Mouse (Mus musculus): Measurements from ENCODE around the gene Klk9.

Gene Klk9

DNA sequence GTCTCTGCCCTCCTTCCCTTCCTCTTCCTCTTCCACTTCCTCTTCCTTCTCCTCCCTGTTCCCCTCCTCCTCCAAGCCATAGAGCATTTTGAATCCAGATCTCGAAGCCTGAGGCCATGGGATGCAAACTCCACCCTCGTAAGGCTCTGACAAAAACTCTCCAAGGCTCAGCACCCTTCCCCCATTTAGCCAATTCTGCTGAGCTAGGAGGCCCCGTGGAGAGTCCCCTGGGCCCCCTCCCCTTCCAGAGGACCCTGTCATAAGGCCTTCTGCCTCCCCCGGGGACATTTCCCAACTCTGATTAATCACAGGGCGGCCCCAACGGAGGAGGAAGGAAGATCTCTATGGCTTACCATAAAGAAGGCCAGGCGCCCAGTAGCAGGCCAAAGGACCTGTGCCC is at the start of gene Klk9:
Klk9 (plus strand) TSS at position 301 of the 400 bp plus-strand sequence.
- DNase-seq, result no peak

DNA sequence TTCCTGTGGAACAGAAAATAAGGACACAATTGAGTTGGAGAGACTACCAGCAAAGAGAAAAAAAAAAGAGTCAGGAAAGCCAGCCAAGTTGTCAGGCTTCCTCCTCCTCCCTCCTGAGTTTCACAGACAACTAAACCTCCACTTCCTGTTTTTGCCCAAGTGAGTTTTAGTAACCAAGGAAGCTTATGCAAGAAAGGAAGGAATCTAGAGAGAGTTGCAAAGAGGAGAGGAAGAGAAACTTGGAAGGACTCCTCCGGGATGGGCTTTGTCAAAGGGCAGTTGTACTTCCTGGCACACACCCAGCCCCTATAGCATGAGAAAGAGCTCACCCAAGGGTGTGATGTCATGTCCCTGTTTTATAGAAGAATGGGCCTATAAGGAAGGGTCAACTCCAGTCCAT is 43.9 kb upstream of the Klk9 start:
- DNase-seq, result no peak

DNA sequence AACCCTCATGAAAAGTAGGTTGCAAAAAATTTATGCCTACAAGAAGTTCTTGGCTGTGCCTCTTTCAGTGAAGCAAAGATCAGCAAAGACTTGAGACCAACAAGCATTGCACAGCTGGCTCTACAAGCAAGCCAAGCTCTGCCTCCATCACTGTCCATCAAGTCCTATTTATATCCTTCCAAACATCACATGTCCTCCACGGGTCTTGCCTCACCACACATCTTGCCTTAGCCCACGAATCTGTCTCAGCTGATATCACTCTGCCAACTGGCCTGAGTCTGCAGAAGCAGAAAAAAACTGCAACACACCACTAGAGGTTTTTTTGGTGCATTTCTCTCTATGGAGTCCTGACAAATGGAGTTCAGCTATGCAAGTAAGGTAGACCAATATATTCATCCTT is 38.9 kb upstream of the Klk9 start:
- no peak for DNase-seq

DNA sequence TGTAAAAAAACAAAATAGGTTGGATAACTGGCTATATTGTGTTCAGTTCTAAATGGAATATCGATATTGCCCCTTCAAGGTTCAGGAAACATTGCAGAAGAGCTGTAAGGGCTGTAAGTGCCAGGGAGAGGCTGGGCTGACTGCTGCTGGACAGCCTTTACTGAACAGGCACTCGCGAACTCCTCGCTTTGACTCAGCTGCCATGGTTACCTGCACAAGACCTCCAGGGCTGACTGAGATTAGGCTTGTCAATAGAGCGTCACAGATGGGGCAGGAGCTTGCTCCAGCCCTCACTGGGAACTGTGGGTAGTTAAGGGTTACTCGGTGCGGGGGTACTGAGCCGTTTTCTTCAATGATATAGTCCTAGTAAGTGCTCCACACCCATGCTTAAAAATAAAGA is 25.2 kb upstream of the Klk9 start:
- no peak for DNase-seq

DNA sequence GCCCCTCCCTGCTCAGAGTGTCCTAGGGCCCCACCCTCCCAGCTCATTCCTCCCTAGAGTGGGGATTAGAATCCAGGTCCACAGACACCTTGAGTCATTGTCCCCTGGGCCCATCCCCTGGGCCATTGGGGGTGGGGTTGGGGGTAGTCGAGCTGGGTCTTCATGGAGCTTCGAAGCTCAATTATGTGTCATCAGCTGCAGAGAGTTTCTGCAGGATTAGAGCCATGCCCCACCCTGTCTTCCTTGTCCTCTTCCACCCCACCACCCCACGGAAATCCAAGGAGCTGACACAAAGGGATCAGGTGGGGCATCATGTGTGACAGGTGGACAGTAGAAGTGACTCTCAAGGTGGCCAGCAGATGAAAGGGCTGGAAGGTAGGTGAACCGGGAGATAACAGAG is 23.1 kb upstream of the Klk9 start, which contains the start of gene Klk12:
Klk12 (plus strand) TSS at position 301 of the 400 bp plus-strand sequence.
- no peak for DNase-seq

DNA sequence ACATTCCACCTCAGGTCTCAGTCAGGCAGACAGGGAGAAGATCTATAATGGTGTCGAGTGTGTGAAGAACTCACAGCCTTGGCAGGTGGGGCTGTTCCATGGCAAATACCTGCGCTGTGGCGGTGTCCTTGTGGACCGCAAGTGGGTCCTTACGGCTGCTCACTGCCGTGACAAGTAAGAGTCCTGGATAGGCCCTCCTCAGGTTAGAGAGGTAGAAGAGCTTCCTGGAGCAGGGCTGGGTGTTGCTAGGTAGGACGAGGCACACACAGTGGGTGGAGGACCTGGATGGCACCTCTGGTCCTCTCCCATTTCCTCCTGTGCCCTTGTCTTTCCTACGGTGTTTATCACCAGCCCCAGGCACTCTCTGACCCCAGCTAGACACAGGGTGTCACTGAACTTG is 22.1 kb upstream of the Klk9 start:
- no peak for DNase-seq

DNA sequence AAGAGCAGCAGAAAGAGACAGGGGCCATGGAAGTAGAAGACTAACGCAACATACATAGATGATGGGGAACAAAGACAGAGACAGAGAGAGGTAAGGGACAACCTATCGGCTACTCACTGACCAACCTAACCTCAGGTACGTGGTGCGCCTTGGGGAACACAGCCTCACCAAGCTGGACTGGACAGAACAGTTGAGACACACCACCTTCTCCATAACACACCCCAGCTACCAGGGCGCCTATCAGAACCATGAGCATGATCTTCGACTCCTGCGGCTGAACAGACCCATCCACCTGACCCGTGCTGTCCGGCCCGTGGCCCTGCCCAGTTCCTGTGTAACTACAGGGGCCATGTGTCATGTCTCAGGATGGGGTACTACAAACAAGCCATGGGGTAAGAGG is 21.0 kb upstream of the Klk9 start:
- DNase-seq, result no peak

DNA sequence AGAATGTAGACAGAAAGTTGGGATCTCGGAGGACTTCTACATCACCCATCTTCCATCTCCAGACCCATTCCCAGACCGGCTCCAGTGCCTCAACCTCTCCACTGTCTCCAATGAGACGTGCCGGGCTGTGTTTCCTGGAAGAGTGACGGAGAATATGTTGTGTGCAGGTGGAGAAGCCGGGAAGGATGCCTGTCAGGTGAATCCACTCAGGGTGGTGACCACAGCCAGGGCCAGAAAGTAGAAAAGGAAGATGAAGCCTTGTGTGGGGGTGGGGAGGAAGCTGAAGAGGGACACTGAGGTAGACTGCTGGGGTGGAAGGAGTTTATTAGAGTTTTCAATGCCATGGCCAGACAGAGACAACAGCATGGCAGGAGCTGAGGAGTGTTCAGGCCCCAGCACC is 19.8 kb upstream of the Klk9 start:
- DNase-seq, result no peak

DNA sequence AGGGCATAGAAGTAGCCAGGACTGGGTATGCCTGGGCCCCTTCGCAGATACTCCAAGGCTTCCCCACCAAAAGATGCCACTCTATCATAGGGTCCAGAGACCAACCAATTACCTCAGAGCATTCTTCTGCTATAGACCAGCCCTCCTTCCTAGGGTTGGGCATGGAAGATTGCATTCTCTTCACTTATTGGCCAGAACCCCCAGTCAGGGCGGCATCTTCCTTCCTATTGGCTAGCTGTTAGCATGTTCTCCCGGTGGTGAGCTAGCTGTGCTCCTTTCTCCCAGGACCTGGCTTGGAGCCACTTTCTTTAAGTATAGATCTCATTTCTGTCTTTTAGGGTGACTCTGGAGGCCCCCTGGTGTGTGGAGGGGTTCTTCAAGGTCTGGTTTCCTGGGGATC is 18.8 kb upstream of the Klk9 start:
- DNase-seq, result no peak

DNA sequence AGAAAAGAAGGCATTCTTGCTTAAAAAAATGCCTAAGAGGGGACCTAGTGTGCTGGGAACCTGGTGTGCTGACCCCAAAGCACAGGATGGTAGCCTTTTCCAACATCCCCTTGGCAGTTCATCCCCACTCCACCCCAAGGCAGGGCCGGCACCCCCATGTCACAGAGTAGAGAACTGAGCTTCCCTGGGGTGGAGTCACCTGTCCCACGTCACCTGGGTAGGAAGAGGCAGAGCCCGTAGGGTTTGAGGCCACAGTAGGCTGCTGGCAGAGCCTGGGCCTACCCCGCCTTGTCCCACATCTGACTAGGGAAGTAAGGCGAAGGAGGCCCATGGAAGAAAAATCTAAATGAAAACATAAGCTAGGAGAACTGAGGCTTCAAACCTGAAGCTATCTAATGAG is 17.3 kb upstream of the Klk9 start, which contains the start of gene Klk11:
Klk11 (plus strand) TSS at position 241 of the 400 bp plus-strand sequence.
- no peak for DNase-seq

DNA sequence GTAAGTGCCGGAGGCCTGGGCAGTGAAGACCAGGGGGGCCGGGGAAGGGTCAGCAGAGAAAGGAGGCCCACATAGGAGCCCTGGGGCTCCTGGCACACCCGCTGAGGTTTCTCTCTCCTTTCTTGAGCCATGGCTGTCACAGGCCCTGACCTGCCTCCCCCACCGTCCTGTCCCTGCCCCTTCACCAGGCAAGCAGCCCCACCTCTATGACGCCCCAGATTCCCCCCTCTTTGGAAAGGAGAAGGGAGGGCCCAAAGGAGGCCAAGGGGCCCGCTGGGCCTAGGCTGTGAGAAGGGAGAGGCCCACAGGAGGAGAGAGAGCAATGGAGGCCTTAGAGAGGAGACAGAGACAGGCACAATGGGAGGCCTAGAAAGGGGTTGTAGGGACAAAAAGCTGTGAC is 16.9 kb upstream of the Klk9 start:
- no peak for DNase-seq

DNA sequence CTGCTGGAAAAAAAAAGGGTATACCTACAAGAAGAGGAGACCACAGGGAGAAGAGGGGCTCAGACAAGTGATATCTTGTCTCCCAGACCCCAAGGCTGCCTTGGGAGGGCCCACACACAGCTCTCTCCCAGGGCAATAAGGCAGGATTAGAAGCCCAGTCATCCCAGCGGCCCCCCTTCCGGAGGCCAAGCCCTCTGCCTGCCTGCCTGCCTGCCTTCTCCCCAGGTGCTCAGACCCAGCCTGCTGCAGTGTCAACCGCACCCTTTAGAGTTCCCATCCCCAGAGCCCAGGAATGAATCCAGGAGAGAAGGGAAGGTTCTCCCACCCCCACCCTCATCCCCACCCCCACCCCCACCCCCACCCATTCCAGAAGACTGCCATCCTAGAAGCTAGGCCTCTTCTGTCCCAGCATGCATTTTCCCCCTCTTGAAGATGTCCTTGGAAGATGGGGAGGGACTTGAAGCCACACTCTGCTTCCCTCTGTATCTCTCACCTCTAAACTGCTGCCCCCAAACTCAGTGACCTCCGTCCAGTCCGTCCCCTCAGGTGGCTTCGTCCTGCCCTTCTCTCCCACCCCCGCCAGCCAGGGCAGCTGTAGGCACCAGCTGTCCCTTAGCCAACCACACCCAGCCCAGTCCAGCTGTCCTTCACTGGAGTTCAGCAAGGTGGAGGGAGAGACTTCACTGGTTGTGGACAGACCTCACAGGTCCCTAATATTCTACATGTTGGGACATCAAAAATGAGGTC is 16.2 kb upstream of the Klk9 start:
- DNase-seq, result no peak

DNA sequence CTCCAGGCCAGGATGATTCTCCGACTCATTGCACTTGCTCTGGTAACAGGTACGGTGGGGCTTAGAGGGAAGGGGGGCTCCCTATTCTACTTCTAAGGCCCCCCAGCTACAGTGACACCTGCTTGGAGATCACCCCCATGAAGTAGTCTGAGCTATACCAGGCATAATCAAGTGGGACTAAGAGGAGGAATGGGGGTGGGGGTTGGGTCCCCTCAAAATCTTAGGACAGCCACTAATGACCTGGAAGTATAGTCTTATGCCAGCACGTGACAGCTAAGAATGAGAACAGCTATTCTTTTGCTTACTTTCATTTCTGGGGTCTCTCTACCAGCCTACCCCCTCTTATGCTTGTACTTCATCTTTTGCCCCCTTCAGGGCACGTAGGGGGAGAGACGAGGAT is 15.2 kb upstream of the Klk9 start:
- DNase-seq, result no peak

DNA sequence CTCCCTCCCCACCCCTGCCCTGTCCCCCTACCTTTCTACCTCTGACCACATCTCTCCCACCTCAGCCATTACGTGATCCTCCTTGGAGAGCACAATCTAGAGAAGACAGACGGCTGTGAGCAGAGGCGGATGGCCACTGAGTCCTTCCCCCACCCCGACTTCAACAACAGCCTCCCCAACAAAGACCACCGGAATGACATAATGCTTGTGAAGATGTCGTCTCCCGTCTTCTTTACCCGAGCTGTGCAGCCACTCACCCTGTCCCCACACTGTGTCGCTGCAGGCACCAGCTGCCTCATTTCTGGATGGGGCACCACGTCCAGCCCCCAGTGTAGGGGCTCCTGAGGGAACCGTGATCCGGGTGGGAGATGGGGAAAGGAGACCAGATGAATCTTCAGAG is 14.3 kb upstream of the Klk9 start:
- no peak for DNase-seq

DNA sequence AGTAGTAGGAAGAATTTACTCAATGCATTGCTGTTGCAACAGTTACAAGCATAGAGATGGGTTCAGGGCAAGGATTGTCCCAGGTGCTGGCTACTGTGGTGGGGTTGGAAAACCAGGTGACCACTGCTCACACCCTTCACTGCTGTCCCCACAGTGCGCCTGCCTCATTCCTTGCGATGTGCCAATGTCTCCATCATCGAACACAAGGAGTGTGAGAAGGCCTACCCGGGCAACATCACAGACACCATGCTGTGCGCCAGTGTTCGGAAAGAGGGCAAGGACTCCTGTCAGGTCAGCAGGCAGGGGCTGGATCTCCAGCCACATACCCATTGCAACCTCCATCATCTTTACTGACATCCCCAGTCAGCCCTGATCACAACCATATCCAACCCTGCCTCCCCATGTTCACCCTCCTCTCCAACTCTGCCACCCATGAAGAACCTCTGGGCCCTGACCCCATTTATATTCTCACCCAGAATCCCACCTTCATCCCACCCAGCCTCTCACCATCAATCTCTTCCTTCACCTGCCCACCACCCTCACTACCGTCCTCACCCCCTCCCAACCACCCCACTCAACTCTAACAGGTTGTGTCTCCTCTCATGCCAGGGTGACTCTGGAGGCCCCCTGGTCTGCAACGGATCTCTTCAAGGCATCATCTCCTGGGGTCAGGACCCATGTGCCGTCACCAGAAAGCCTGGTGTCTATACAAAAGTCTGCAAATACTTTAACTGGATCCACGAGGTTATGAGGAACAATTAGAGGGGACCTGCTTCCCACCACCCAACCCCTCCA is 13.3 kb upstream of the Klk9 start:
- DNase-seq, result no peak

DNA sequence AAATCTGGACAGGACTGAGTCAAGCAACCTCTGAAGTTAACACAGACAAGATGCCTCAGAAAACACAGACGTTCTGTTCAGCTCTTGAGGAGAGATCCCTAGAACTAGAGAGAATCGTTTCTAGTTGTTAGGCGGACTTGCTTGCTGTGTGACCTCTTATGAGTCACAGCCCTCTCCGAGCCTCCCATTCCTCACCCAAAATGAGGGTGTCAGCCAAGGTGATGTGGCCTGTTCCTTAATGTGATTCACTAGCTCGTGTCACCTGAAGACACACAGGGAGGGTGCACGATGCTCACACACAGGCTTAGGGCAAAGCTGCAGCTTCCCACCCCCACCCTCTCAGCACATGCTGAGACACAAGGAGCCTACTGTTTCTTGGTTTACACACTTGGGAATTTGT is 11.4 kb upstream of the Klk9 start:
- DNase-seq, result no peak

DNA sequence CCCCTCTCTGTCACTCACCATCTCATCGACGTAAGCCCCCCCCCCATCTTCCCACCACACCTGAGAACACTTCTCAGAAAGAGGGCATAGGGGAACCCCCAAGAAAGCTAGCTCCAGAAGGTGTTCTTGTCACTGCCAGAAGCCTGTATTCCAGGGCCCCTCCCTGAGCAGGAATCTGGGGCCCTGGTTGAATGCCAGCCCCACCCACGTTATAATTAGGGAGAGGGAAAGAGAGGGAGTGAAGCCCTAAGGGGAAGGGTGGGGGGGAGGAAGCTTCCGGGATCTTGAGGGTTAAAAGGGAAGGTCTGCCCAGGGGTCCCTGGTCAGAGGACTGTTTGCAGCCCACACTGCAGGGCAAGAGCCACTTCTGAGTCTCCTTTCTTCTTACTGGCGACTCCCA is 10.9 kb upstream of the Klk9 start, which contains the start of gene Klk10:
Klk10 (plus strand) TSS at position 290 of the 400 bp plus-strand sequence.
- no peak for DNase-seq

DNA sequence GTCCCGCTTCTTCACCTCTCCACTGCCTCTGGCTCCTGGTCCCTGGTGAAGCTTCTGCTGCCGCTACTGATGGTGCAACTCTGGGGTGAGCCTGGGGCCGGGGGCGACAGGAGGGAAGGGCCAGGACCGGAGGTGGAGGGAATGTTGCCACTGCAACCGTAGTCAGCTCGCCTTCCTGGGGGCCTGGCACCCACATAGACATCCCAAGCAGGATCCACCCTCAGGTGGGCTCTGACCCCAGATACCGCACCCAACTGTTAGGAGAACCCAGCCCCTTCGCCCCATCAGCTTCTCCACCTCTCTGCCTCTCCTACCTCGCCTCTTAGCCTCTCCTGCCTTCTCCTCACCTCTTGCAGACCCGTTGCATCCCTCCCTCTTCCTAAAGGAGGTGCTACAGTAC is 10.2 kb upstream of the Klk9 start:
- DNase-seq, result no peak

DNA sequence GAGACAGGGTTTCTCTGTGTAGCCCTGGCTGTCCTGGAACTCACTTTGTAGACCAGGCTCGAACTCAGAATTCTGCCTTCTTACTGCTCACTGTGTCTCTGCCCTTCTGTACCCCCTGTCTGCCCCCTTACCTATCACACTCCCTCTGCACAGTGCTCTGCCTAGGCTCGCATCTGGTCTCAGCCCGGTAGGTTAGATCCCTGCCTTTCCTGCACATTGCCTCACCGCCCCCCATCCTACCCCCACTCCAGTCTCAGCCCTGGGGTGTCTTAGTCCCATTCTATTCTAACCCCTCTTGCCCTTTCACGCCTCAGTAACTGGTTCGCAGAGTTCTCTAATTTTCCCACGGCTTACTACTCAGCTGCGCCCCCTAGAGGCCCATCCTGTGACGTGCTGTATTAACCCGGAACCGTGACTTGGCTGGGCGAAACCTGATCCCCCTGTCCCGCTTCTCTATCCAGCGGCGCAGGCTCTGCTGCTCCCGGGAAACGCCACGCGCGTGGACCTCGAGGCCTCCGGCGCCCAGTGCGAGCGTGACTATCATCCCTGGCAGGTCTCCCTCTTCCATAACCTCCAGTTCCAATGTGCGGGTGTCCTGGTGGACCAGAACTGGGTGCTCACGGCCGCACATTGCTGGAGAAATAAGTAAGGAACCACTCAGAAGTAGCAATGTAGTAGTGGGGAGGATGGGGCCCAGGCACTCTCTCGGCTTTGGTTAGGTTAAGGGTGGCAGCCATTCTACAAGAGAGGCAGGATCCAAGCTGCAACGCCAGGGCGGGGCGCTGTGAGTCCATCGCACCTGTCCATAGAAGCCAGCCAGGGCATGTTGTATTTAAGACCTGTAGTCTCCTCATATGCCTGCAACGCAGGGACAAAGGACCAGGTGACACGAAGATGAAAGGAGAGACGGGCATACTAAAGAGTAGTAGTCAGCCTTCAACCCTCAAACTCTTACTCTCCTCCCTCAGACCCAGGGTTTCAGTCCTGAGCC is 9.1 kb upstream of the Klk9 start:
- peak; percentile 43 to 69 for DNase-seq

DNA sequence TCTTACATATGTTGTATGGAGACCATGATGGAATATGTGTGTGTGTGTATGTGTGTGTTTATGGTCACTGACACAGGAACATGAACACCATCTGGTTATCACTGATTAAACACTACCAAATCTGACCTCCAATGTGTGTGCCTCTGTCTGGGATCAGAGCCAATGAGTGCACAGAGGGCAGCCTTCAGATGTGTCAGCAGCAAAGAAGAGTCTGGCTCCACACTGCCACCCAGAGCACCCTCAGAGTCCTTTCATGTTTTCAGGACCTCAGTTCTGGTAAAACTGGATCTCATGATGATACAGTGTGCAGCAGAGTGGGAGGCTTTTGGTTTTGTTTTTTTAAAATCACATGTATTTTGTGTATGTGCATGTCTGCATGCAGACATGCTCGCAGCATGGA is 6.4 kb upstream of the Klk9 start:
- no peak for DNase-seq

DNA sequence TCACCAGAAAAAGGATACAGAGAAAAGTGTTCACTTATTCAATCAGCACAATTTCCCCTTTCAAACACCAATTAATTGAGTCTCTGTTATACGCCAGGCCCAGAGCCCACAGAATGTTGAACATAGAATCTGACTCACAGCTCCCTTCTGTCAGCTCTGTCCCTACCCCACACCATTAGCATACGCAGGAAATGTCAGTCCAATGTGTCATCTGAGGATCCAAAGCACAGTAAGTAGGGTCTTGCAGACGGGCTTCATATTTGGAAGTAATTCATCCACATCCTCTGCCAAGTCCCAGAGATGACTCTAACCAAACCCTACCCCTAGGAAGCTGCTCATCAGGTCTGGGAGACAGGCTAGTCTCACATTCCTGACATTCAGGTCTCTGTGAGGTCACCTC is 3.6 kb upstream of the Klk9 start:
- DNase-seq, result no peak

DNA sequence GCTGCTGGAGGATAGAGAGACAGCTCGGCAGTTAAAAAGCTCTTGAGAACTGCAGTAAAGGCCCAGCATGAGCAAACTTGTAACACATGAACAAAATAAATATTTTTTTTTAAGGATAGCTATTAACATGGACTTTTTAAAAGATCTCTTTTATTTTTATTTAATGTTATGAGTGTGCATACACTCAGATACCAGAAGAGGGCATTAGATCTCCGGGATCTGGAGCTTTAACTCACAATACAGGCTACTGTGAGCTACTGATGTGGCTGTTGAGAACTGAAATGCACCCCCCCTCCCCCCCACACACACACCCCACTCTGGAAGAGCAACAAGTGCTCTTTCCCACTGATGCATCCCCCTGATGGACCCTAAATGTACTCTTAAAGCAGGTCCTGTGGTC is 2.4 kb upstream of the Klk9 start:
- no peak for DNase-seq

DNA sequence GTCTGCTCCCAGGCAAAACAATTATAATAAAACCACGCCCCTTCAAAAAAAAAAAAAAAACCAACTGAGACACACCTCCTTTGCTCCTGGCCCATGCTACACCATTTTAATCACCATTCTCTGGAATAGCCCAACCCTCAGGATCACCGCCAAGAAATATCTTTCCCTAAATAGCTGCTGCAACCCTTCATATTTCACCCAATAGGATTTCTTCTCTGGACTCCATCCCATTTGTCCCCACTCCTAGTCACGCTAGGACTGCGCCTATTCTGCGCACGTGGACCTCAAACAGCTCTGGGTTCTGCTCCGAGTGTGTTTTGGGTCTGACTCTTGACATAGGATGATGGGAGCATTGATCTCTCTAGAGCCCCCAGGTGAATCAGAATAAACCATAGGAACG is 4.7 kb downstream of the Klk9 start:
- DNase-seq, result no peak
